11 mouse cellular contexts compared by ENCODE assay signal in the genomic region with DNA sequence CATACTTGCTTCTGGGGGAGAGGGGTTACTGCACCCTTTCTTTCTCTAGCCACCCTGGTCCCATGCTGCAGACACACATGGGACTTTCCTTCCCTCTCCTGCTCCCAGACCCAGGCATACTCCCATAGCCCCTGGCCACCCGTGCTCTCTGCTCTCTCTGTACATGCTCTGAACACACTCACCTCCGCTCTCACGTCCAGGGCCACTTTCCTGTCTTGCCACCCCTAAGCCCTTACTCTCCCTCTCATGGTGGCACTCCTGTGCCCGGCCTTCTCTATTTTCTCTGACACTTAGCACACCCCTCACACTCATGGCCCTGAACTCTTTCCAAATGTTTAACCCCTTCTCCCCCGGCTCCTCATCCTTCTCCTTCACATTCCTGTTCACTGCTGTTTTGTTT. TPM values are rescaled to one million over a fixed set of nuclear protein-coding genes. Genes with fewer than 3 reads are reported as not detected.
A peak's percentile ranks its signal among the peaks of the same experiment; 100 is the strongest.
DNase-seq lines count a peak whose midpoint lies in the region; ATAC-seq and TF ChIP-seq lines count a peak whose summit lies in the region.
"Had no signal": no experiment of that assay in that cellular context is flagged by ENCODE, and none has a peak within 500 bp of the region (broad histone marks: within the 10 kb centered on the region; RNA-seq: fewer than 3 reads in every experiment).

No protein-coding gene starts in this region.

- no peaks in the 10 kb centered on the region for H3K36me3 ChIP-seq in hindbrain, embryonic 10.5 days
- no peaks in the 10 kb centered on the region for H3K36me3 ChIP-seq in hindbrain, postnatal 0 days (ENCODE audit: insufficient read depth, low read length)
- H3K36me3 ChIP-seq in forebrain, embryonic 12.5 days (replicated peaks) = no peaks in the 10 kb centered on the region
- H3K36me3 ChIP-seq in limb, embryonic 10.5 days = no peaks in the 10 kb centered on the region
- H3K36me3 ChIP-seq in midbrain, embryonic 12.5 days = no peaks in the 10 kb centered on the region

- no peak overlapping the region for H3K4me2 ChIP-seq in hindbrain, postnatal 0 days (ENCODE audit: low read depth, low read length)
- H3K4me2 ChIP-seq in forebrain, embryonic 12.5 days = 0 out of 2 replicates have a peak overlapping the region, but pooled peaks have one; percentile 29
- peak overlapping the region; percentile 24 for H3K4me2 ChIP-seq in midbrain, embryonic 12.5 days (replicated peaks)

- H3K27ac ChIP-seq in hindbrain, embryonic 10.5 days = peak overlapping the region; percentile 56
- H3K27ac ChIP-seq in hindbrain, postnatal 0 days = no peak overlapping the region
- H3K27ac ChIP-seq in forebrain, embryonic 12.5 days = peak overlapping the region; percentile 13; the same call in 1 of the 2 replicates
- H3K27ac ChIP-seq in limb, embryonic 10.5 days = no peak overlapping the region
- H3K27ac ChIP-seq in midbrain, embryonic 12.5 days (replicated peaks) = peak overlapping the region; percentile 65
- H3K27ac ChIP-seq: heart, adult 2 months had no signal

- WGBS in hindbrain, embryonic 10.5 days = 13% methylated on average over 5 of the region's 5 CpGs
- 23% methylated on average over 5 of the region's 5 CpGs for WGBS in hindbrain, postnatal 0 days
- WGBS in forebrain, embryonic 12.5 days = 6% methylated on average over 5 of the region's 5 CpGs
- 13% methylated on average over 5 of the region's 5 CpGs for WGBS in limb, embryonic 10.5 days
- WGBS in midbrain, embryonic 12.5 days = 13% methylated on average over 5 of the region's 5 CpGs

- peaks cover 76% of the 10 kb centered on the region for H3K4me1 ChIP-seq in hindbrain, embryonic 10.5 days (replicated peaks)
- peaks cover 9% of the 10 kb centered on the region for H3K4me1 ChIP-seq in hindbrain, postnatal 0 days (ENCODE audit: insufficient read depth, low read length)
- peaks cover 64% of the 10 kb centered on the region for H3K4me1 ChIP-seq in forebrain, embryonic 12.5 days
- H3K4me1 ChIP-seq in limb, embryonic 10.5 days = peaks cover 58% of the 10 kb centered on the region
- peaks cover 58% of the 10 kb centered on the region for H3K4me1 ChIP-seq in midbrain, embryonic 12.5 days

- no peak for ATAC-seq in hindbrain, postnatal 0 days
- ATAC-seq in forebrain, embryonic 12.5 days (ENCODE audit: low FRiP score) = no peak
- ATAC-seq in midbrain, embryonic 12.5 days (ENCODE audit: low FRiP score, low read depth) = no peak
- ATAC-seq in megakaryocyte-erythroid progenitor cell, adult 5-6 weeks (replicated peaks; ENCODE audit: low FRiP score, low TSS enrichment, poor library complexity, severe bottlenecking) = no peak

- no peaks in the 10 kb centered on the region for H3K9me3 ChIP-seq in hindbrain, embryonic 10.5 days
- no peaks in the 10 kb centered on the region for H3K9me3 ChIP-seq in hindbrain, postnatal 0 days (ENCODE audit: low read length)
- H3K9me3 ChIP-seq in forebrain, embryonic 12.5 days = no peaks in the 10 kb centered on the region
- no peaks in the 10 kb centered on the region for H3K9me3 ChIP-seq in limb, embryonic 10.5 days (replicated peaks)
- no peaks in the 10 kb centered on the region for H3K9me3 ChIP-seq in midbrain, embryonic 12.5 days

- H3K9ac ChIP-seq in hindbrain, postnatal 0 days (replicated peaks; ENCODE audit: low read length) = no peak overlapping the region
- H3K9ac ChIP-seq in forebrain, embryonic 12.5 days = peak overlapping the region; percentile 12; the same call in 1 of the 2 replicates
- no peak overlapping the region for H3K9ac ChIP-seq in midbrain, embryonic 12.5 days (replicated peaks)

- no peak for DNase-seq in hindbrain, embryonic 10.5 days (ENCODE audit: low spot score)
- DNase-seq in hindbrain, postnatal 0 days (ENCODE audit: low spot score) = no peak
- DNase-seq in limb, embryonic 10.5 days (ENCODE audit: low spot score) = no peak
- no peak for DNase-seq in right cerebral cortex, postnatal 4 days
- DNase-seq: heart, adult 2 months; kidney, adult 18-20 months had no signal

- H3K4me3 ChIP-seq in hindbrain, embryonic 10.5 days = no peak overlapping the region; the same call in 1 of the 2 replicates
- no peak overlapping the region for H3K4me3 ChIP-seq in hindbrain, postnatal 0 days (ENCODE audit: low read length)
- no peak overlapping the region for H3K4me3 ChIP-seq in forebrain, embryonic 12.5 days (replicated peaks)
- H3K4me3 ChIP-seq in limb, embryonic 10.5 days = peak overlapping the region; percentile 6; the same call in 1 of the 2 replicates
- H3K4me3 ChIP-seq in midbrain, embryonic 12.5 days = peak overlapping the region; percentile 15
- H3K4me3 ChIP-seq: heart, adult 2 months; myocyte had no signal

- H3K27me3 ChIP-seq in hindbrain, embryonic 10.5 days (ENCODE audit: insufficient read depth, poor library complexity, severe bottlenecking) = peaks cover 90% of the 10 kb centered on the region
- peaks cover 19% of the 10 kb centered on the region; the same call in 1 of the 2 replicates for H3K27me3 ChIP-seq in hindbrain, postnatal 0 days (ENCODE audit: insufficient read depth, low read length)
- H3K27me3 ChIP-seq in forebrain, embryonic 12.5 days = peaks cover 88% of the 10 kb centered on the region
- peaks cover 100% of the 10 kb centered on the region for H3K27me3 ChIP-seq in limb, embryonic 10.5 days (ENCODE audit: low read depth, poor library complexity, severe bottlenecking)
- peaks cover 84% of the 10 kb centered on the region for H3K27me3 ChIP-seq in midbrain, embryonic 12.5 days

- TF ChIP-seq CTCF in hindbrain, postnatal 0 days (IDR thresholded peaks at IDR 0.05; ENCODE audit: low read depth) = no peak

RNA-seq across cellular contexts. Expression of a gene that starts 25.9 kb away (rescaled TPM):
- polyA plus RNA-seq in hindbrain, embryonic 10.5 days (2016; fragmentation: Nextera tagmentation; extraction: Ambion mirVana) = 2.7 and 3.0 TPM in 2 replicates
- 130 and 154 TPM in 2 replicates for total RNA-seq in hindbrain, postnatal 0 days (2014; rRNA removed)
- polyA plus RNA-seq in hindbrain, postnatal 0 days (2015; fragmentation: Nextera tagmentation; extraction: Ambion mirVana) = 73.7 and 79.2 TPM in 2 replicates
- 5.5 and 6.6 TPM in 2 replicates for polyA plus RNA-seq in forebrain, embryonic 12.5 days (2016; fragmentation: Nextera tagmentation; extraction: Ambion mirVana)
- 1.1 and 1.9 TPM in 2 replicates for polyA plus RNA-seq in limb, embryonic 10.5 days (2016; fragmentation: Nextera tagmentation; extraction: Ambion mirVana)
- 5.4 and 6.4 TPM in 2 replicates for polyA plus RNA-seq in midbrain, embryonic 12.5 days (2016; fragmentation: Nextera tagmentation; extraction: Ambion mirVana)
- total RNA-seq in megakaryocyte-erythroid progenitor cell, adult 5-6 weeks (2014; fragmentation: Nextera tagmentation) = not detected in 2 replicates
- 0.61 TPM in 1 of 2 replicates, not detected in the other for total RNA-seq in megakaryocyte-erythroid progenitor cell, adult 5-6 weeks (2017)
- polyA plus RNA-seq: myocyte had no signal

RNA-seq across cellular contexts. Expression of a gene that starts 27.6 kb away (rescaled TPM):
- 2.1 and 2.7 TPM in 2 replicates for polyA plus RNA-seq in hindbrain, embryonic 10.5 days (2016; fragmentation: Nextera tagmentation; extraction: Ambion mirVana)
- total RNA-seq in hindbrain, postnatal 0 days (2014; rRNA removed) = 1.4 and 2.3 TPM in 2 replicates
- 3.3 and 3.6 TPM in 2 replicates for polyA plus RNA-seq in hindbrain, postnatal 0 days (2015; fragmentation: Nextera tagmentation; extraction: Ambion mirVana)
- polyA plus RNA-seq in forebrain, embryonic 12.5 days (2016; fragmentation: Nextera tagmentation; extraction: Ambion mirVana) = 0.86 and 1.5 TPM in 2 replicates
- 0.50 and 0.68 TPM in 2 replicates for polyA plus RNA-seq in limb, embryonic 10.5 days (2016; fragmentation: Nextera tagmentation; extraction: Ambion mirVana)
- 0.74 and 1.3 TPM in 2 replicates for polyA plus RNA-seq in midbrain, embryonic 12.5 days (2016; fragmentation: Nextera tagmentation; extraction: Ambion mirVana)
- total RNA-seq in megakaryocyte-erythroid progenitor cell, adult 5-6 weeks (2014; fragmentation: Nextera tagmentation) = not detected in 2 replicates
- 0.65 TPM in 1 of 2 replicates, not detected in the other for total RNA-seq in megakaryocyte-erythroid progenitor cell, adult 5-6 weeks (2017)
- total RNA-seq: liver, adult 2 months had no signal
- polyA plus RNA-seq: myocyte had no signal

RNA-seq across cellular contexts. Expression of a gene that starts 48.0 kb away (rescaled TPM):
- 1.2 and 4.6 TPM in 2 replicates for polyA plus RNA-seq in hindbrain, embryonic 10.5 days (2016; fragmentation: Nextera tagmentation; extraction: Ambion mirVana)
- total RNA-seq in hindbrain, postnatal 0 days (2014; rRNA removed) = 39.0 and 41.8 TPM in 2 replicates
- 36.3 and 36.6 TPM in 2 replicates for polyA plus RNA-seq in hindbrain, postnatal 0 days (2015; fragmentation: Nextera tagmentation; extraction: Ambion mirVana)
- polyA plus RNA-seq in forebrain, embryonic 12.5 days (2016; fragmentation: Nextera tagmentation; extraction: Ambion mirVana) = 7.7 and 8.0 TPM in 2 replicates
- polyA plus RNA-seq in limb, embryonic 10.5 days (2016; fragmentation: Nextera tagmentation; extraction: Ambion mirVana) = 0.31 and 0.40 TPM in 2 replicates
- 8.5 and 11.4 TPM in 2 replicates for polyA plus RNA-seq in midbrain, embryonic 12.5 days (2016; fragmentation: Nextera tagmentation; extraction: Ambion mirVana)
- 0.22 and 1.3 TPM in 2 replicates for total RNA-seq in megakaryocyte-erythroid progenitor cell, adult 5-6 weeks (2014; fragmentation: Nextera tagmentation)
- 0.27 TPM in 1 of 2 replicates, not detected in the other for total RNA-seq in megakaryocyte-erythroid progenitor cell, adult 5-6 weeks (2017)
- total RNA-seq: liver, adult 2 months had no signal

RNA-seq across cellular contexts. Expression of a gene that starts 51.3 kb away (rescaled TPM):
- 1.8 and 2.1 TPM in 2 replicates for polyA plus RNA-seq in hindbrain, embryonic 10.5 days (2016; fragmentation: Nextera tagmentation; extraction: Ambion mirVana)
- 3.3 and 5.9 TPM in 2 replicates for total RNA-seq in hindbrain, postnatal 0 days (2014; rRNA removed)
- 4.4 and 4.5 TPM in 2 replicates for polyA plus RNA-seq in hindbrain, postnatal 0 days (2015; fragmentation: Nextera tagmentation; extraction: Ambion mirVana)
- polyA plus RNA-seq in forebrain, embryonic 12.5 days (2016; fragmentation: Nextera tagmentation; extraction: Ambion mirVana) = 2.5 and 2.9 TPM in 2 replicates
- 1.1 and 1.7 TPM in 2 replicates for polyA plus RNA-seq in limb, embryonic 10.5 days (2016; fragmentation: Nextera tagmentation; extraction: Ambion mirVana)
- polyA plus RNA-seq in midbrain, embryonic 12.5 days (2016; fragmentation: Nextera tagmentation; extraction: Ambion mirVana) = 2.5 and 2.6 TPM in 2 replicates
- 0.74 and 0.77 TPM in 2 replicates for total RNA-seq in megakaryocyte-erythroid progenitor cell, adult 5-6 weeks (2014; fragmentation: Nextera tagmentation)
- total RNA-seq in megakaryocyte-erythroid progenitor cell, adult 5-6 weeks (2017) = 1.7 and 4.3 TPM in 2 replicates

Comparison
In these comparisons a context has a peak if more than half of its experiments do, and no peak if none do; other contexts are left out.
1. H3K27ac ChIP-seq: peak in hindbrain, embryonic 10.5 days (single experiment), forebrain, embryonic 12.5 days (single experiment) and midbrain, embryonic 12.5 days (single experiment); none in hindbrain, postnatal 0 days (single experiment) and limb, embryonic 10.5 days (single experiment).
2. H3K4me3 ChIP-seq: peak in limb, embryonic 10.5 days (single experiment) and midbrain, embryonic 12.5 days (single experiment); none in hindbrain, embryonic 10.5 days (single experiment), hindbrain, postnatal 0 days (single experiment) and forebrain, embryonic 12.5 days (single experiment).